Mouse (Mus musculus): Measurements from ENCODE around the gene Efr3b. TPM values are rescaled to one million over a fixed set of nuclear protein-coding genes. Genes with fewer than 3 reads are reported as not detected.
"Not testable (repeated sequence)": the region's sequence is repeated elsewhere in the genome, so short reads cannot be mapped to it uniquely, and the experiment has no call there.

The Efr3b gene
- total and polyA plus RNA-seq, 2 experiments from 2014 or later = 25.5 to 86.6 TPM

DNA sequence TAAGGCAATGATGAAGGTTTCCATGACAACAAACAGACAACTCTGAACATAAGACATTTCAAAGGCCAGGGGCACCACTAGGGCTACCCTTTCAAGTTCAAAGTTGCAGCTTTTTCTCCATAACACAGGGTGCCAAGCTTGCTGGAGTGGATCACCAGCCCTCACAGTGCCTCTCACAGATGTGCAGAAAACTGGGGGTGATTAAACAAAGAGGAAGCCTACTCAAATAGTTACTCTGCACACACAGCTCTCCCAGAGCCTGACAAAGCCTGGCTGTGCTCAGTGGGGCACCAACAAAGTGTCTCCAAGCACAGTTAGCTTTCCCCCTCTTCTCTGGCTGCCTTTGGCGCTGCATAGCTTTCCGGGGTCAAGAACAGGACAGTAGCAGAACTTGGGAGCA, 48.8 kb downstream of the Efr3b start:
- no peaks in the 10 kb centered on the region for H3K9me3 ChIP-seq (ENCODE audit: low read length)
- no peak overlapping the region for H3K4me3 ChIP-seq (ENCODE audit: low read depth, low read length)
- H3K4me1 ChIP-seq (ENCODE audit: insufficient read depth) = no peaks in the 10 kb centered on the region
- 58% methylated on average over 2 of the region's 2 CpGs for WGBS
- no peaks in the 10 kb centered on the region for H3K27me3 ChIP-seq (ENCODE audit: insufficient read depth, low read length)
- DNase-seq (no peak), ATAC-seq (no peak)
- H3K9ac ChIP-seq = no peak overlapping the region
- no peak overlapping the region for H3K4me2 ChIP-seq (ENCODE audit: low read depth)
- H3K36me3 ChIP-seq (ENCODE audit: insufficient read depth) = peaks cover 14% of the 10 kb centered on the region; the same call in 1 of the 2 replicates
- no peak overlapping the region; the same call in 1 of the 2 replicates for H3K27ac ChIP-seq (ENCODE audit: low read depth, low read length)
- no peak for TF ChIP-seq CTCF (IDR thresholded peaks at IDR 0.05; ENCODE audit: low read depth)

DNA sequence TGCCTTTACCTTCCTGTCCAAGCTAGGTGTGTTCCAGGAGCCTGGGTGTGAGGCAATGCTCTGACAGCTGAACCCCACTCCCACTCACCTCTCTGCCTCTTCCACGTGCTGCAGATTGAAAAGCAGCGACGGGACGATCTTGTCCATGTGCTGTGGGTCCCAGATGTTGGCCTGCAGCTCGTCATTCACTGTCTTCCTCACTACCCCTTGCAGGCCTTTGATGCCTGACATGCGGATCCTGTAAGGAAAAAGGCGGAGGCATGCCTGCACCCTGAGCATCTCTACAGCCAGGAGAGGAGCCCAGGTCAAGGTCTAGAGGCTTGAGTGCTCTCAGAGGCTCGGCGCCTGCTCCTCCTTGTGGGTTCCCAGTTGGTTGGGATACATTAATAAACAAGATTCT, 54.3 kb downstream of the Efr3b start:
- TF ChIP-seq CTCF (IDR thresholded peaks at IDR 0.05; ENCODE audit: low read depth) = no peak
- no peak for DNase-seq
- ATAC-seq = no peak
- H3K27ac ChIP-seq (ENCODE audit: low read depth, low read length) = no peak overlapping the region
- H3K4me3 ChIP-seq (ENCODE audit: low read depth, low read length) = no peak overlapping the region
- H3K4me1 ChIP-seq (ENCODE audit: insufficient read depth) = 0 out of 2 replicates have a peak, but pooled peaks cover 4% of the 10 kb centered on the region
- no peak overlapping the region for H3K4me2 ChIP-seq (ENCODE audit: low read depth)
- no peak overlapping the region for H3K9ac ChIP-seq
- peaks cover 20% of the 10 kb centered on the region for H3K36me3 ChIP-seq (ENCODE audit: insufficient read depth)
- no peaks in the 10 kb centered on the region for H3K27me3 ChIP-seq (ENCODE audit: insufficient read depth, low read length)
- H3K9me3 ChIP-seq (ENCODE audit: low read length) = no peaks in the 10 kb centered on the region
- 89% methylated on average over 9 of the region's 9 CpGs for WGBS

DNA sequence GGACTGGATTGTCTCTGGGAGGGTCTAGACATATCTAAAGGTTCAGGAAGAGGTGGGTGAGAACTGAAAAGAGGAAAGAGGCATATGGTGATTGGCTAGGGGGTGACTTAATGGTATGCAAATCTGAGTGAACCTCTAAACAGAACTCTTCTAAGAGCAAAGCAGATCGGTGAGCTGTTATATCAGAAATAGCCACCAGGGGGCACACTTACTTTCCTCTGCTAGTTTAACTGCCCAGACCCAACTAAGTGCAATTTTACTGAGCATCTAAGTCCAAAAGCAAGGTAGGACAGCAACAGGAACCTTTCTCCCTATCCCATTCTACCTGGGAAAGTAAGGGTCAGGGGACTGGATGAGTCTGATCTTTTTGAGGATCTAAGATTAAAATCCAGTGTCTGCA, 55.0 kb downstream of the Efr3b start:
- peaks cover 24% of the 10 kb centered on the region for H3K36me3 ChIP-seq (ENCODE audit: insufficient read depth)
- H3K9ac ChIP-seq = no peak overlapping the region
- H3K4me3 ChIP-seq (ENCODE audit: low read depth, low read length) = no peak overlapping the region
- no peak overlapping the region for H3K4me2 ChIP-seq (ENCODE audit: low read depth)
- H3K4me1 ChIP-seq (ENCODE audit: insufficient read depth) = 0 out of 2 replicates have a peak, but pooled peaks cover 4% of the 10 kb centered on the region
- H3K27ac ChIP-seq (ENCODE audit: low read depth, low read length) = no peak overlapping the region
- H3K9me3 ChIP-seq (ENCODE audit: low read length) = no peaks in the 10 kb centered on the region
- TF ChIP-seq CTCF (IDR thresholded peaks at IDR 0.05; ENCODE audit: low read depth) = peak; percentile 82
- DNase-seq (peak; percentile 91), ATAC-seq (no peak)
- 0% methylated on average over 1 of the region's 1 CpGs for WGBS
- no peaks in the 10 kb centered on the region for H3K27me3 ChIP-seq (ENCODE audit: insufficient read depth, low read length)

DNA sequence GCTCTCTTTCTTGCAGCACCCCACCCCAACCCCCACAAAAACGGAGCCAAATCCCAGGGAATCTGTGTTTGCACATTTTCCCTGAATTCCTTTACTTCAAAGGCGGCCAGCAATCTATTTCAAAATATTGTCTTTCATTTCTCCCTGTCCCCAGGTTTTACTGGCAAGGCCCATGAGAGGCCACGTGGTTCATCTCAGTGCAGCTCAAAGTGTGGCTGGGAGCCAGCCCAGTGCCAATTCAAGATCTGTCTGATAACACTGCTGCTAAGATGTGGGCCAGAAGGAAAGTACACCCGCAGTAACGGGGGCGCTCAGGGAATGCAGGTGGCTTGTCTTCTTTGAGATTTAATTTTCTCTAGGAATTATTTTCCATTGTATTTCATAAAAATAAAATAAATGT, 56.5 kb downstream of the Efr3b start:
- Histone ChIP-seq H3K36me3 (ENCODE audit: insufficient read depth) (peaks cover 37% of the 10 kb centered on the region), H3K27me3 (ENCODE audit: insufficient read depth, low read length) (no peaks in the 10 kb centered on the region), H3K4me3 (ENCODE audit: low read depth, low read length) (peak overlapping the region; percentile 43), H3K4me1 (ENCODE audit: insufficient read depth) (0 out of 2 replicates have a peak, but pooled peaks cover 4% of the 10 kb centered on the region), H3K9ac (peak overlapping the region; percentile 59; the same call in 1 of the 2 replicates), H3K27ac (ENCODE audit: low read depth, low read length) (no peak overlapping the region), H3K4me2 (ENCODE audit: low read depth) (peak overlapping the region; percentile 85), H3K9me3 (ENCODE audit: low read length) (no peaks in the 10 kb centered on the region)
- WGBS = 16% methylated on average over 6 of the region's 6 CpGs
- ATAC-seq (peak; percentile 12; the same call in 1 of the 2 replicates), DNase-seq (peak; percentile 64)
- TF ChIP-seq CTCF (IDR thresholded peaks at IDR 0.05; ENCODE audit: low read depth) = no peak; the same call in 1 of the 2 replicates

DNA sequence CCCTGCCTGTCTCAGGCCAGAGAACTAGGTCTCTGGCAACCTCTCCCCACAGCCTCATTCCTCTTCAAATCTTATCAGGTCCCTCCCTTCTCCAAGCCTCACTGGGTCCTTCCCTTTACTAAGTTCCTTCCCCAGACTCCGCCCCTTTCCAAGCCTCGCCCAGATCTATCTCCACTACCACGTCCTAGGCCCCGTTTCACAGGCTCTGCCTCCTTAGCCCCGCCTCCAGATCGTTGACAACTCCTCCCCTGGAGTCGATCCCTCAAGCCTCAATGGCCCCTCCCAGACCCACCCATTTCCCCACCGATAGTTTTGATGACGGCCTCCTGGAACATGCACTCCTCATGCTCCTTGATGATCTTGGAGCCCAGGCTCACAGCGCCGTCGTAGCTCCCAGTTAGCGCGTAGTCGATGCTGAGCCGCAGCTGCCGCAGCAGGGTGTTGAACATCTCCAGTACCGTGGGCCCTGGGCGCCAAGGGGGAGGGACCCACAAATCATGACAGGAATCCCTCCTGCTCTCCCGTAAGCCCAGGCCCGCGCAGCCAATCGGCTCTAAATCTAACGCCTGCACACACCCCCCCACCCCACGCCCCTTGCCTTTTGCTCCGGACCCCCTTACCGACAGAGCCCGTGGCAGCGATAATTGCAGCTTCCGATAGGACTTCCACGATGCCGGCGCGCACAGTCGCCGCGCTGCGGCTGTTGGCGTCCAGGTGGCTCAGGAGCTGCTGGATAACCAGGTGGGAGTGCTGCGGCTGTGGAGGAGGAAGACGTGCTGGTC, 57.2 kb downstream of the Efr3b start:
- H3K4me3 ChIP-seq (ENCODE audit: low read depth, low read length) = peak overlapping the region; percentile 43
- no peaks in the 10 kb centered on the region for H3K9me3 ChIP-seq (ENCODE audit: low read length)
- 2% methylated on average over 40 of the region's 41 CpGs for WGBS
- TF ChIP-seq CTCF (IDR thresholded peaks at IDR 0.05; ENCODE audit: low read depth) = no peak
- H3K36me3 ChIP-seq (ENCODE audit: insufficient read depth) = peaks cover 44% of the 10 kb centered on the region
- DNase-seq (peak; percentile 85), ATAC-seq (peak; percentile 90)
- 0 out of 2 replicates have a peak, but pooled peaks cover 4% of the 10 kb centered on the region for H3K4me1 ChIP-seq (ENCODE audit: insufficient read depth)
- H3K9ac ChIP-seq = peak overlapping the region; percentile 59
- peak overlapping the region; percentile 85 for H3K4me2 ChIP-seq (ENCODE audit: low read depth)
- peak overlapping the region; percentile 46; the same call in 1 of the 2 replicates for H3K27ac ChIP-seq (ENCODE audit: low read depth, low read length)
- H3K27me3 ChIP-seq (ENCODE audit: insufficient read depth, low read length) = no peaks in the 10 kb centered on the region

DNA sequence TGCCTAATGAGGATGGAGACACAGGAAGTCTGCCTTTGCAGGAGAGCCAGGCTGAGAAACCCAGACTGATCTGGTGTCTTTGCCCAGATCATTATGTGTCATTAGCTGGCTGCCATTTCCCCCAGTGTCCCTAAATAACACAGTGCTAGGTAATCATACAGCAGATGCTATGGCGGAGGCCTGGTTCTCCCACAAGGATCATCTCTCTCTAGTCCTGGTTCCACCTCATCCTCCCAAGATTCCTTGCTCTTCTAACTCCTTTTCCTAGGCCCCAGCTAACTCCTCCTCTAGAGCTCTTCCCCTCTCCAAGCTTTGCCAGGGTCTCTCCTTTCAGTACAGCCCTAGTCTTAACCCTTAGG, 57.7 kb downstream of the Efr3b start:
- DNase-seq = no peak
- H3K36me3 ChIP-seq (ENCODE audit: insufficient read depth) = peaks cover 48% of the 10 kb centered on the region

DNA sequence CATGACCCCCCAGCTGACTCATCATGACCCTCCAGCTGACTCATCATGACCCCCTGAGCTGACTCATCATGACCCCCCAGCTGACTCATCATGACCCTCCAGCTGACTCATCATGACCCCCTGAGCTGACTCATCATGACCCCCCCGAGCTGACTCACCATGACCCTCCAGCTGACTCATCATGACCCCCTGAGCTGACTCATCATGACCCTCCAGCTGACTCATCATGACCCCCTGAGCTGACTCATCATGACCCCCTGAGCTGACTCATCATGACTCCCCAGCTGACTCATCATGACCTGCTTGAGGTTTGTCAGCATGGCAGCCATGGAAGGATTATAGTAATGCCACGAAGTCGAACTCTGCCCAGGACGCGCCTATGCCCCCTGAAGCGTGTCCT, 65.5 kb downstream of the Efr3b start:
- H3K9me3 ChIP-seq (ENCODE audit: low read length); H3K27ac ChIP-seq (ENCODE audit: low read depth, low read length); H3K4me2 ChIP-seq (ENCODE audit: low read depth); ATAC-seq; H3K4me1 ChIP-seq (ENCODE audit: insufficient read depth); H3K27me3 ChIP-seq (ENCODE audit: insufficient read depth, low read length); H3K4me3 ChIP-seq (ENCODE audit: low read depth, low read length); H3K9ac ChIP-seq; DNase-seq: not testable (repeated sequence)
- 93% methylated on average over 6 of the region's 6 CpGs for WGBS
- peaks cover 84% of the 10 kb centered on the region for H3K36me3 ChIP-seq (ENCODE audit: insufficient read depth)

More for the DNA sequence above, 57.7 kb downstream of the Efr3b start:
- Histone ChIP-seq H3K4me2 (ENCODE audit: low read depth) (peak overlapping the region; percentile 85), H3K4me1 (ENCODE audit: insufficient read depth) (0 out of 2 replicates have a peak, but pooled peaks cover 4% of the 10 kb centered on the region), H3K4me3 (ENCODE audit: low read depth, low read length) (no peak overlapping the region), H3K27ac (ENCODE audit: low read depth, low read length) (no peak overlapping the region), H3K9me3 (ENCODE audit: low read length) (no peaks in the 10 kb centered on the region), H3K27me3 (ENCODE audit: insufficient read depth, low read length) (no peaks in the 10 kb centered on the region), H3K9ac (no peak overlapping the region)
- no peak; the same call in none of the 2 replicates for ATAC-seq
- no peak for TF ChIP-seq CTCF (IDR thresholded peaks at IDR 0.05; ENCODE audit: low read depth)
- 83% methylated on average over 1 of the region's 1 CpGs for WGBS
